Mouse (Mus musculus) heart, embryonic 14.5 days (tissue): ENCODE results near the gene Ndufa5. TPM values are rescaled to one million over a fixed set of nuclear protein-coding genes. Genes with fewer than 3 reads are reported as not detected.

Experiments used
- ATAC-seq: fragments of 200-750 bp; cut with Nextera tagmentation; 2 replicates; pipeline ENCODE4 v1.8.0; 2017; ENCODE audit warnings: low read depth, moderate TSS enrichment; ENCODE audit not compliant: insufficient number of reproducible peaks, insufficient read depth, low FRiP score
- H3K27ac ChIP-seq, 2 experiments: fragments of 200-500 bp in 1 of 2; fragments of 300-500 bp in 1 of 2; sonication (generic) in 1 of 2; replicated peaks in 1 of 2; 2 replicates each; pipeline ENCODE4 v1.5.1; 2012 to 2014; ENCODE audit warnings: low read depth in 2 of 2, low read length in 2 of 2, control low read depth in 1 of 2, mild to moderate bottlenecking in 1 of 2, mixed read lengths in 1 of 2; ENCODE audit not compliant: control insufficient read depth in 1 of 2, insufficient read depth in 1 of 2
- H3K27me3 ChIP-seq: fragments of 300-500 bp; sonication (generic); 2 replicates; pipeline ENCODE4 v1.6.1; 2014; ENCODE audit warnings: mild to moderate bottlenecking, low read length, control low read depth; ENCODE audit not compliant: control insufficient read depth, insufficient read depth
- H3K36me3 ChIP-seq: fragments of 300-500 bp; sonication (generic); 2 replicates; pipeline ENCODE4 v1.6.1; 2014; ENCODE audit warnings: mild to moderate bottlenecking, control low read depth, low read length, mixed read lengths; ENCODE audit not compliant: control insufficient read depth, insufficient read depth
- H3K4me1 ChIP-seq, 2 experiments: fragments of 200-500 bp in 1 of 2; fragments of 300-500 bp in 1 of 2; sonication (generic) in 1 of 2; 2 replicates each; pipeline ENCODE4 v1.6.1; 2012 to 2014; ENCODE audit warnings: low read length in 2 of 2, control low read depth in 1 of 2, mixed read lengths in 1 of 2; ENCODE audit not compliant: control insufficient read depth in 2 of 2, insufficient read depth in 2 of 2
- H3K4me2 ChIP-seq: fragments of 300-500 bp; sonication (generic); 2 replicates; pipeline ENCODE4 v1.6.1; 2014; ENCODE audit warnings: mild to moderate bottlenecking, low read length
- H3K4me3 ChIP-seq, 2 experiments: fragments of 200-500 bp in 1 of 2; fragments of 300-500 bp in 1 of 2; sonication (generic) in 1 of 2; 2 replicates each; pipeline ENCODE4 v1.5.1; 2012 to 2014; ENCODE audit warnings: low read length in 2 of 2, mild to moderate bottlenecking in 2 of 2, control low read depth in 1 of 2, low read depth in 1 of 2, moderate library complexity in 1 of 2; ENCODE audit not compliant: control insufficient read depth in 1 of 2, insufficient read depth in 1 of 2
- H3K9ac ChIP-seq: fragments of 300-500 bp; sonication (generic); 2 replicates; pipeline ENCODE4 v1.6.1; 2014; ENCODE audit warnings: mild to moderate bottlenecking, low read length
- H3K9me3 ChIP-seq: fragments of 300-500 bp; sonication (generic); 2 replicates; pipeline ENCODE4 v1.6.1; 2016; ENCODE audit warnings: low read length, control low read depth; ENCODE audit not compliant: control insufficient read depth
- WGBS: fragments of 180-500 bp; shearing (Covaris S2); extraction: QIAGEN DNeasy Blood & Tissue Kit; methylation state at CpG from one replicate; pipeline ENCODE4 v1.1.7; 2014; 5-methylcytosine and 5-hydroxymethylcytosine counted together
- polyA plus RNA-seq: library from polyadenylated mRNA; unstranded; fragments of >200 nt; fragmentation: Nextera tagmentation; extraction: Ambion mirVana; gene quantifications from 2 replicates; pipeline ENCODE4 v1.2.1, GENCODE M21; 2014

Gene Ndufa5
- polyA plus RNA-seq, 1 experiment from 2014 or later: 834 TPM

DNA sequence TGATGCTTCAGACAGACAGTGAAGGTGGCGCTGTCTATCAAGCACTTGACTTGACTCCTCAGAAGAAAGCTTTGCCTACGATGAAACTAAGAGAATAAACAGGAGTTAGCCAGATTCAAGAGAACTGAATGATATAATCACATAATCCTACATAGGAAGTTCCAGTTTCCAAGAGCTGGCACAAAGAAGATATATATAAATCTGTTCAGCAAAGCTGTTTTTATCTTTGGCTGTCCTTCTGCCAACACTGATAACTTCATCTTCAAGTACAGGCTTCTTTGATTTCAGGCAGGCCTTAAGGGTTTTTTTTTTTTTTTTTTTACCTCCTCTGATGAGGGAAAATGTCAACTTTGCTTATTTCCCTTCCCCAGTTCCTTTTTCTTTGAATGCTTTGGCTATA is 57.7 kb downstream of the Ndufa5 start:
- H3K27me3 ChIP-seq: no peaks in the 10 kb centered on the region
- H3K4me2 ChIP-seq: no peak overlapping the region
- no peak overlapping the region for H3K9ac ChIP-seq
- H3K9me3 ChIP-seq: no peaks in the 10 kb centered on the region
- 82% methylated on average over 2 of the region's 2 CpGs for WGBS
- H3K27ac ChIP-seq: no peak overlapping the region
- ATAC-seq: no peak
- no peaks in the 10 kb centered on the region for H3K36me3 ChIP-seq
- no peaks in the 10 kb centered on the region for H3K4me1 ChIP-seq
- no peak overlapping the region for H3K4me3 ChIP-seq

Other genes with a start within 250 kb of the Ndufa5 start
- 0.23 and 0.49 TPM in 2 replicates for gene Iqub, start 12.9 kb downstream of the Ndufa5 start, polyA plus RNA-seq
- gene Asb15, start 131 bp upstream of the Ndufa5 start, polyA plus RNA-seq: 0.49 and 0.63 TPM in 2 replicates
- 54.6 and 56.9 TPM in 2 replicates for gene Lmod2, start 69.7 kb upstream of the Ndufa5 start, polyA plus RNA-seq
- 43.8 and 49.7 TPM in 2 replicates for gene Wasl, start 137.0 kb upstream of the Ndufa5 start, polyA plus RNA-seq
- gene Hyal6, start 205.2 kb upstream of the Ndufa5 start, polyA plus RNA-seq: not detected in 2 replicates
- gene Hyal4, start 220.3 kb upstream of the Ndufa5 start, polyA plus RNA-seq: not detected in 2 replicates